Mouse (Mus musculus) adrenal gland, postnatal 36 days (tissue): ENCODE results near the gene Wfdc5. TPM values are rescaled to one million over a fixed set of nuclear protein-coding genes. Genes with fewer than 3 reads are reported as not detected.
A peak's percentile ranks its signal among the peaks of the same experiment; 100 is the strongest.
"Not testable (repeated sequence)": the region's sequence is repeated elsewhere in the genome, so short reads cannot be mapped to it uniquely, and the experiment has no call there.

Source experiments
- DNase-seq, 2 experiments: peaks; one replicate each; pipeline ENCODE4 v3.0.0; 2021; ENCODE audit warnings: mixed read lengths in 1 of 2
- long read RNA-seq, 2 experiments: library from polyadenylated mRNA; stranded (forward); transcript quantifications; one replicate each; pipeline ENCODE4 v2.0.0; 2021; ENCODE audit warnings: borderline sequencing depth in 2 of 2
- total RNA-seq, 2 experiments: library from RNA; stranded (reverse); gene quantifications; 2 replicates each; pipeline ENCODE4 v1.2.3; 2021

The Wfdc5 gene
- total RNA-seq = not detected
- long read RNA-seq, experiment 1 = 0 reads
- long read RNA-seq, experiment 2 = 0 reads

DNA sequence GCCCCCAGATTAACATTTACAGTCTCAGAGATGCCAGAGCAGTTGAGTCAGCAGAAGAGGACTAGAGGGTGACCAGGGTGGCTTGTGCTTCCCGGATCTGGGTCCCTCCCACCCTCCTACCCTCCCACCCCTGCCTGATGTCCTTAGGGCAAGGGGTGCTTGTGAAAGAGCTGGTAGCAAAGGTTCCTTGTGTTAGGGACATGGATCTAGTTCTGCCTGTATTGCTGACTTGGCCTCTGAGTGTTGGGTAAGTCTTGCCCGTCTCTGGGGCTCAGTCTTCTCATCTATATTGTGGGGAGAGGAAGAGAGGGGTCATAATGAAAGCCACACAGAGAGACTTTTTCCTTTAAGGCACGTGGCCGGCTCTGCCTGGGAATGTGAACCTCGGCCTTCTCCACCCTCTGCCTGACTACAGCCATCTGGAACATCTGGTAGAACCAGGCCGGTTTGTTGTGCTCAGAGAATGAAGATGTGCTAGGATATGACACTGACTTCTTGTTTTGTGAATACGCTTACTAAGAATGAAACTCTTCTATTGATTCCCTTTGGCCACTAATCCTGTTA, at the start of gene Wfdc5:
Gene Wfdc5, minus strand, starts transcription at position 51 of the 564 bp plus-strand sequence.
- DNase-seq = no peak

DNA sequence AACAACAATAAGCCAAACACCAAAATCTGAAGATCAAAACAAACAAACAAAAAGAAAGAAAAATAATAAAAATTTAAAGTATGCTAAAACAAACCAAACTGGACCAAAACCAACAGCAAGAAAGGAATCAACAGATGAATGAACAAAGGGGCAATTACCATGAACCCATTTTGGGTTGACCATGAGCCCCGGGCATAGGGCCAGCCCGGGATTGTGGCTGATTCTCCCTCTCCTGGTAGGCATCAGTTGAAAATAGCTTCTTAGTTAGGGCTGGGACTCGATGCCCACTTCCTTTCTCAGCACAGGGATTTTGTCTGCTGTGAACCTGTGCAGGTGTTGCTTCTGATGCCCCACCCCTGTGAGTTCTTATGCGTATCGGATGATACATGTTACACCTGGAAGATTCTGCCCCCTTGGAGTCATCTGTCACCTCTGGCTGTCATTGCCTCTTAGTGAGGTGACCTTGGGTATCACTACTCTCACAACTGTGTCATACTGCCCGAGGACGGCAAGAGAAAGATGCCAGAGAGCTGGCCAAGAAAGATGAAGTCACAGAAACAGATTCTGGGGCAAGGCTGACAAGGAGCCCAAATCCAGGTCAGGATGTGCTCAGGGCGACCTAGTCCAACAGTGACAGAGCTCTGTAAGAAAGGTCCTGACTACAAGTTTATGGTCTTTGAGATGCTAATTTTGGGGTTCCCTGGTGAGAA, 46.0 kb upstream of the Wfdc5 start:
- DNase-seq = peak; percentile 38 to 44

DNA sequence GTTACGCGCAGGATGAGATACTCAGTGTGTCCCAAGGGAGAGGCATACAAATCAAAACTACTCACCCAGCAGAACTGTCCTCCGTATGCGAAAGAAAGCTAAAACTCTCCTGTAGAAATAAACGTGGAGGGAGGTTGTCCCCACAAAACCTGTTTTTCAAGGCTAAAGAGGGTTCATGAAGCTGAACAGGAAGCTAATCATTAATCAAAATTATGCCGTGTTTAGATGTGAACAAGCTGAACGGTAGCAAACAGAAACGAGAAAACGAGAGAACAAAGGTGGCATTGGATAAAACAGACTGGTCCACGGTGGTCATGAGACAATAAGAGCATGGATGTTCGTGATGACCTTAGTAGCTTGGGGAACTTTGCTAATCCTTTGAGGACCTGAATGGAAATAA, 39.0 kb upstream of the Wfdc5 start, which contains the start of gene Wfdc15b:
Gene Wfdc15b, minus strand, starts transcription at position 139 of the 400 bp plus-strand sequence.
- DNase-seq = no peak

DNA sequence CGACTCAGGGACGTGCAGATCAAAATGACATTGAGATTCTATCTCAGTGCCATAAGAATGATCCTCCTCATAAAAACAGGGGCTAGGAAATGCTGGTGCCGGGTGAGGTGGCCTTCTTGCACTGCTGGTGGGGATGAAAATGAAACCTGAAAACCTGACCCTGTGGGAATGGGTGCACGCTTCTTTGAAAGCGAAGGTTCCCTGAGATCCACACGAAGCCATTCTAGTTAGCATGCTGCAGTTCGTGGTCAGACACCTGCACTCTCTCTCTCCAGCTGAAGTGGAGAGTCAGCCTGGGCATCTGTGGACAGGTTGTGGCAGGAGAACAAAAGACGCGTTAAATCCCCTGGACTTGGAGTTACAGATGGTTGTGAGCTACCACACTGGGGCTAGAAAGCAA, 36.8 kb upstream of the Wfdc5 start:
- DNase-seq = no peak

DNA sequence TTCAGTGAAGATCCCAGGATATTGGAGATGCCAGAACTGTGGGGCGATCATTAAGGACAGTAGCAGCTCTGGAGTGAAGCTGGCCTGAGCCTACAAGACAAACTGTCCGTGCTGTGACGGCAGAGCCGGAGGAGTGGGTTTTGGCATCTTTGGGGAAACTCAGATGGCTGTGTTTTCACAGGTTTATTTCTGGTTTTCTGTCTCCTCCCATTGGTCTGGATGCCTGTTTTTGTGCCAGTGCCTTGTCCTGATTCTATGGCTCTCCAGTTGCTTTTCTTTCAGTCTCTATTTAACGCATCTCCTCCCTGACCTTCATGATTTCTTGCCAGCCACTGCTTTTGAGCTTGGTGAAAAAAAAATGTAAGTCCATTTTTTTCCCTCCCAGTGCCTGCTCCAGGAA, 30.2 kb upstream of the Wfdc5 start:
- DNase-seq = no peak

DNA sequence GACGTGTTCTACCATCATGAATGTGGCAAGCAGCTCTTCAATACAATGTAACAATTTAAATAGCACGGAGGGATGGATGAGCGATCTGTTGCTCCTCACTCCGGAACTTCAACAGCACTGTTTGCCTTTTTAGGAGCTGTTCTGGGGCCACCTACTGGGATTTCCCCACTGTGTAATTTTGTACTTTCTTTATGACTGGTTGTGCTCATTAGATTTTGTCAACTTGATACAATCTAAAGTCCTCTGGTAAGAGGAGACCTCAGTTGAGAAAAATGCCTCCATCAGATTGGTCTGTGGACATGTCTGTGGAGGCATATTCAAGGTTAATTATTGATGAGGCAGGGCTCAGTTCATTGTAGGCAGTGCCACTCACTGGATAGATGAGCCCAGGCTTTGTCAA, 28.4 kb upstream of the Wfdc5 start:
- no peak for DNase-seq

DNA sequence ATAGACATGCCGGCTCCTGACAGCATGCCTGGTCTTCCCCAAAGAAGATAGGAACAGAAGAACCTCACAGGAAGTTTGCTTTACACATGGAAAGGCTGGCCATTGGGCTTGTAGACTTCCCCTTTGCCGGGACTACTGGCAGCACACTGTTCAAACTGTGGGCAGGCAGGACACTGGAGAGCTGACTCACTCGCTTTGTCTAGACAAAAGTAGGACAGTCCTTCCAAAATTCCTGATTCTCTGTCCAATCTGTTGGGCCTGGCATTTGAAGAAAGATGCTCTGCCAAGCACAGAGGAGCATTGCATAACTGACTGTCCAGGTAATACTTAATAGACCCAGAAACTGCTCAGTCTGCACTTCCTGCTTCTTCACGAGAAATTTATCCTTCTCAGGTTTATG, 24.1 kb upstream of the Wfdc5 start:
- peak in 1 of 2 experiments; percentile 15 for DNase-seq

DNA sequence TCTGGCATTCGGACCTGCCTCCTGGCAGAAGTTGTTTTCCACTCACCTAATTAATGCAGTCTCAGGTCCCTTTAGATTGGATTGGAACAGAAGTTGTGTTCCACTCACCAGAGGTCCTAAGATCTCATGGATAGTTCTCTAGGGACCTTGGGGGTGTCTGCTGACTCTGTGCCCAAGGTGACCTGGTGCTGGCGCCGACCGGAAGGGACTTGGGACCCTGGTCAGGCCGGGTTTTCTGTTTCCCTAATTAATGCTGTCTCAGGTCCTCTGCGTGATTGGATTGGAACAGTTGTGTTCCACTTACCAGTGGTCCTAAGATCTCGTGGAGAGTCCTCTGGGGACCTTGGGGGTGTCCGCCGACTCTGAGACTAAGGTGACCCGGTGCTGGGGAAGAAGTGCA, 23.5 kb upstream of the Wfdc5 start:
- not testable (repeated sequence) for DNase-seq

DNA sequence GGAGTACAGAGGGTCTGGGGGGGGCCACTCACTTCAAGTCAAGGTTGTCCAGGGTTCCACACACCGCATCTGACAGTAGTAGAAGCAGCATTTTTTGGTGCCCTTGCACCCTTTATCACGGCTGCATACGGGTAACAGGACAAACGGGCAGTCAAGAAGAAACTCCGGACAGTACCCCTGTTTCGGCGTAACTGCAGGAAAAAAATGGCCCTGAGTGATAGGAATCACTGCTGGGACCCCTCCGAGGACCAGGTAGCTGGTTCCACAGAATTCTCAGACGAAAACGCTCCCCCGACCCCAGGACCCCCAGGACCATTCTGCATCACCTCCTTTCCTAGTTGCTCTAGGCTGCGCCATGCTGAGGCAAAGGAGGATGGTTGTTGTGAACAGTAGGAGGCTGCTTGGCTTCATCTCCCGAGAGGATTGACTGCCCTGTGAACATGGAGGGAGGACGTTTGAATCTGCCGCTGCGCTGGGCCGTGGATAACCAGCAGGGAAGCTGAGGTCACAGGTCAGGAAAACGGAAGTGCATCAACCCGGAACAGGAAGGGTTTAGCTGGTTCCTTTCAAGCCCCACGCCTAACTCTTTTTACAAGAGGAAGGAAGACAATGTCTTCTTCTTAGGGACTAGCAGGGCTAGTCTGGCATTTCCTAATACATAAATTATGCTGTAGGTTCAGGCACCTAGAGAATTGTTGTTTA, 17.2 kb upstream of the Wfdc5 start, which contains the start of gene Wfdc15a:
Gene Wfdc15a, minus strand, starts transcription at position 505 of the 702 bp plus-strand sequence.
- no peak for DNase-seq

DNA sequence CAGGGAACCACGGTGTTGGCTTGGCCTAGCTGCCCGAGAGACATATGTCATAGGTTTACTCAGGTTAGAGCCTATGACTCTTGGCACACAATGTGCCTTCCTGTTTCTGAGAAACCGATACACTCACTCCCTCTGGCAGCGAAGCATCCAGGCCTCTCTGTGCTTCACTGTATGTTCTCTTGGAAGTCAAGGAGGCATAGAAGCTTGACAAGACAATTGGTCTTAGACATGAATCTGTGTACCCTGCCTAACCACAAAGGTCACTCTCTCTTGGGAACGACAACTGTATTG, 14.1 kb upstream of the Wfdc5 start:
- DNase-seq = peak; percentile 26 to 45

DNA sequence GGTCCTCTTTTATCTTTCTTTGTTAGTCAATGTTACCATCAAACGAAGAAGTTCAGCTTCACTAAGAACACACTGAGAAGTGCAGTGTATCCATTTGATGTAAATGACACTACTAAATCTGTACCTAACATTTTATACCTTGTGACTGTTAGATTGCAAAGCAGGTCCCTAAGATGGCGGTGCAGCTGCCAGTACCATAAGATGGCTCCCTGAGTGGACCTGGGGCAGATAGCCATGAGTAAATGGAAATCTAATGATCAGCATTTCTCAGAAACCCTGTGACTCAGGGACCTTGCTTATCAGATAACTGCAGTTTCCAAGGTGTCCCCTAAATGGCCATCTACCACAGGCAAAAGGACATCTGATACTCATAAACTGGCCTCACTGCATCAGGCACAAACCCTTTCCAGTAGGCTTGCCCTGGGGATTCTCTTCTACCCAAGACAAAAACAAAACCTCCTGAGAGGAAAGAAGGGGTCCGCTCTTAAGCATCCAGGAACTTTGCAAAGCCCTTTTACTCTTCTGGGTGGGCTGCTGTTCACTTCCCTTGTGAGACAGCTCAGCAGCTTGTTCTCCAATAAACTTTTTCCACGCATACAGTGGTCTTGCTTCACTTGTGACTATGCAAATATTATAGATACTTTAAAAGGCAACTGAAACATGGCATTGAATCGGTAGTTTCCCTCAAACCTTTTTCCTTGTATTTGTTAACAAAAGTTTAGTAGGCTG, 13.6 kb upstream of the Wfdc5 start:
- DNase-seq = peak; percentile 13 to 18

DNA sequence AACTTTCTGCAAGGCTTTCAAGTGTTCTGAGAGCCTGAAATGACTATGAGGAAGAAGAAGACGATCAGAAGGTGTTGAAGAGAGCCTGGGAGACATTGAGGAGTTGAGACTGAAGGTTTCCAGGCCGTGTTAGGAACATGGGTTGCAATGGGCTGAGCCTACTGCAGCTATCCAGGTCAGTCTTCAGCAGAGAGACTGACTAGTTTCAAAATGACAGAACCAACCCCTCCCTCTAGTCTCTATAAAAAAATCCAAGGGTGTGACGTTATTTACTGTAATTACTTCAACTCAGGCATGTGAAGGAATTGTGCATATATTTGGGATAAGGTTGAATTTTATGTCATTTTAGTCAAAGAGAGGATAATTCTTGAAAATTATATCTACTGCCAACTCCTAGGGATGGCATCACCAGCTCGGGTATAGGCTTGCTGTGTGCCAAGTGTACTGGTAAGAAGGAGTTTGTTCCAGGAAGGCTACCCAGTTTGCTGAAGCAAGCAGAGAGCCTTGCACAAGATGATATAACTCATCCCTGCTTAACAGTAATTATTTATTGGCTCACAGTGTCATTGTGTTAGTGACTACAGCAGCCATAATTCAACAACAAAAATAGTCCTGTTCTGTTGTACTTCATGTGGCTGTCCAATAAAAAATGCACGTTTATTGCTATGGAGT, 12.6 kb upstream of the Wfdc5 start:
- peak; percentile 43 for DNase-seq

DNA sequence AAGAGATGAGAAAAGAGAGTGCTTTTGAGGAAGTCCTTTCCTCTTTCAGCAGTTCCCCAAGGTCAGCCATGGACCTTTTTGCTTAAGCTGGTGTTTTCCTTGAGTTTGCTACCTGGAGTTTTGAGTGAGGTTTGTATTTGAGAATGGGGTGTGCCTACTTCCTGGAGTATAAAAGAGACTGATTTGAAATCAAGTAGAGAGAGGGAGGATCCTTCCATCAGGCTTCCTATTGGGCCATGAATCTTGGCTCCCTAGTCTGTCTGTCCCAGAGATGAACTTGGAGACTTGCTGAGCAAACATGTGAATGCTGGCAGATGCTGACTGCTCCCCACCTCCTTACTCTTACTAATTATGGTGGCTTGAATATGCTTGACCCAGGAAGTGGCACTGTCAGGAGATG, 9.7 kb upstream of the Wfdc5 start:
- no peak for DNase-seq

DNA sequence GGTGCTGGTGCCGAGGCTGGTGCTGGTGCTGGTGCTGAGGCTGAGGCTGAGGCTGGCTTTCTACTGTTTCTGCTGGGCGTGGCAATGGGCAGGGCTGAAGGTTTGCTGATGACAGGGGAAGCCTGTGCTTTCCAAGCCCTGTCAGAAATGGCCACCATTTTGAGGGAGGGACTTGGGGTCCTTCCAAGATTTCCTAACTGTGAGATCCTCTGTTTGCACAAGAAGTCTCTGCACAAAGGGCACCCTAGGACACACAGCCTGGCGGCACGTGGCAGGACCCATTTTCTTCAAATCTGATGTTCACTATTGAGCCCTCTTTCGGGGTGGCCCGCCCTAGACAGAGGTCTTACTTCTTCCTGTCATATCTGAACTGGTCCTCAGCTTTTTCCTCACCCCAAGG, 8.0 kb upstream of the Wfdc5 start, which contains the start of gene Wfdc12:
Gene Wfdc12, minus strand, starts transcription at position 33 of the 400 bp plus-strand sequence.
- no peak for DNase-seq

DNA sequence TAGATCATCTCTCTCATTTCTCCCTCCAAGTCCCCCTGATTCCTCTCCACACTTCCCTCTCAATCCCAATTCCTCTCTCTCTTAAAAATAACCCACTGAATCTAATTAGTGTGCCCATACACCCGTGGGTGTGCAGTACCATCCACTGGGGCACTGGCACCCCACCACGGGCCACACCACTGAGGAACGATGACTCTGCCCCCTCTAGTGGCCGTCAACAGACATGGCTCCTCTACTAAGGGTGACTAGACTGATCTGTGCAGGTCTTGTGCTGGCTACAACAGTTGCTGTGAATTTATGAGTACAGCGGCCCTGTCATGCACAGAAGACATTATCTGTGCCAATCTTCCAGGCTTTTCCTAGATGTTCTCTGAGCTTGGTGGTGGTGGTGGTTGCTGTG, 6.2 kb upstream of the Wfdc5 start:
- DNase-seq = no peak

DNA sequence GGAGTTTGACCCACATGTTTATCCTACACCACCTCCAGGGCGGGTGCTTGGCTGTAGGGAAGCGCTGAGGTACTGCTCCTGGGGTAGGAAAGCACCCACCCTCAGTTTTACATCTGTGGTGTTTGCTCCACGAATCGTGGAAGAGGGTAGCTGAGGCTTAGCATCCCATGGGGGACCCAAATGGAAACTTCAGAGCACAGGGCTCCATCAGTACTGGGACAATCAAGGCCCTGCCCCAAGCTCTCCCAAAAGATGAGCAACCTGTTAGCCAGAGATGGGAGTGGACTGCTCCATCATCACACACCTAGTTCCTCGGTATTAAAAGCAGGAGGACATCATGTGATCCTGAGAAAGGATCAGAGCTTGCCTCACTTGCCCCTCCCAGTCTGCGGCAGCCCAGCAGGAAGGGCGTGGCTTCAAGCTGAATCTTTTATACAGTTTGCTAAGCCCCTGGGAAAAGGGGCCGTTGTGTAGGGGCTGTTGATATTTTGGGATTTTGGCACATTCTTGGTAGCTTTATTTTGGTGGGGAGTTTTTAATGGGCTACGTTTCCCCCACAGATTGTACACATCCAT, 1.7 kb upstream of the Wfdc5 start:
- DNase-seq = no peak

DNA sequence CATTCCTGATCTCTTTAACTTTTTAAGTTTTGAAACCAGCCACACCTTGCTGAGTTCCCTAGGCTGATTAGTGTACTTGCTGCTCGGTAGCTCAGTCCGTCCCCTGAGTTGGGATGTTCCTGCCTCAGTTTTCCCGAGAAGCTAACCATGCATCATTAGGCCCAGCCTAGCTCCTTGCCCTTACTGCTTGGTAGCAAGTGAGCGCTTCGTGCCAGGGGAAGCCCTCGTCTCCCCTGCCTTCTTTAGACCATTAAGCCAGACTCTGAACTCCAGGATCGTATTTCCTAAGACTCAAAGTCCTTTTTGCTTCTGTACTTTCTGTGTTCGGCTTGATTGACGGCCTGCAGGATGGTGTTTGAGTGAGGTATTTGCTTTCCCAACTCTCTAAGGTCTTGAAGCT, 798 bp upstream of the Wfdc5 start:
- DNase-seq = no peak

DNA sequence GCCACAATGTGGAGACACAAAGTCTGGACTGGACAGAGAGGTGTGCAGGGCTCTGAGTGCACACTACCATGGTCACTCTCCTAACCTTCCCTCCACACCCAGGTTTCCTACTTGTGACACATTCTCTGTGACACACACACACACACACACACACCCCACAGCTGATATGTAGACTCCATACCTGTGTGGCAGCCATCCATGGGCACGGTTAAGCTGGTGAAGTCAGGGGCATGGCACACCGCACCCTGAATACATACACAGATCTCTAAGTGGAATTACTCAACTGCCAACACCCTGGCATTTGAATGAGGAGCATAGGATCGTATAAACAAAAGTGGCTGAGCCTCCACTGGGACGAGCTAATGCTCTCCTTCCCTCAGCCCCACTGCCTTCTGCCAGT, 1.8 kb downstream of the Wfdc5 start:
- no peak for DNase-seq

DNA sequence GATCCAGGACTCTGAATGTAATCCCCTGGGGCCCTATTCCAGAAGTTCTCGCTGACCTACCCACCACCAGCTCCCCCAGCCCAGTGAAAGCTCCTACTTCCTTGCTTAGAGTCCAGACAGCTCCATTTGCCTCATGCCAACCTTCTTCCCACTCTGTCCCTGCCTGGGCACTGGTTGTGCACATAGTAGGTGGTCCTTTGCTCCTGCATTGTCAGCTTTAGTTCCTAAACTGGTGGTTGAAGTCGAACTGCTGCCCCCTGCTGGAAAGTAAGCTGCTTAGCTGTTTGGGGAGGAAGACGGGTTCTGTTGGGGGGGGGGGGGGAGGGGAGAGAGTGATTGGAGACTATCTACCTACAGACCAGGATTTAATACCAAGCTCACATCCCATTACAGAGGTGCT, 2.4 kb downstream of the Wfdc5 start:
- DNase-seq = peak; percentile 32 to 73

DNA sequence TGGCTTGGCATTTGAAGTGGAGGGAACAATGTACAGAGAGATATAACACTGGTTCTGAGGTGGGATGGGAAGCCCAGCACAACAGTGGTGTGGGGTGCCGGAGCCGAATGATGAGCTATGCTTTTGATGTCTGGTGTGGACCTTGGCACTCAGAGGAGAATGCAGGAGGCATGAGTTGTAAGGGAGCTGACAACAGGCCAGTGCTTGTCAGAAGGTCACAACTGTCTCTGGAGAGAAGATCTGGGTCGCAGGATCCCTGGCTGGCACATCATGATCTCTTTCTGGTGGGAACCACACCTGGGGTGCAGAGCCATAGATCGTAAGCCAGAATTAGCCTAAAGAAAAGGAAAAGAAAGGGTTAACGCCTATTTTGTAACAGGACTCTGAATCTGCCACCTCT, 4.7 kb downstream of the Wfdc5 start:
- DNase-seq = peak in 1 of 2 experiments; percentile 47

DNA sequence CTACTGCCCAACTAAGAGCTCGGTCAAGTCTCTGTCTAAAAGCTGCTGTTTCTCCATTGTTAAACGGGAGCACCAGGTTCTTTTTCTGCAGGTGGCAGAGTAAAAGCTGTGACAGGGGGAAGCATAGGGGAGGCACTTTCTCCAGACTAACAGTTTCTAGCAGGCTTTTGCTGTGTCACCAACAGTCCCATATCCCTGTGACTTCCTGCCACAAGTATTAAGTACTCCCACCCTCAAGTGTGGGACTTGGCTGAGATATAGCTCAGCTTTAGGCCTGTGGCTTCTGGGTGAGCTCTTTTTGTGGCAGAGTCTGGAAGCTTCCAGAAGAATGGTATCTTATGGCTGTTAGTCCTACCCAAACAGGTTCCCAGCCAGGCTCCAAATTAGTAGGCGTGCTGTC, 6.7 kb downstream of the Wfdc5 start:
- DNase-seq = no peak
